Mouse (Mus musculus): ENCODE measurements around the gene Mmel1.

Gene Mmel1

GRCm38 (mm10) chr4:154941831-154942230 lies 72.4 kb downstream of the Mmel1 start:
- no peak for DNase-seq

GRCm38 (mm10) chr4:154942632-154943322 lies 73.4 kb downstream of the Mmel1 start:
- no peak for DNase-seq

DNA sequence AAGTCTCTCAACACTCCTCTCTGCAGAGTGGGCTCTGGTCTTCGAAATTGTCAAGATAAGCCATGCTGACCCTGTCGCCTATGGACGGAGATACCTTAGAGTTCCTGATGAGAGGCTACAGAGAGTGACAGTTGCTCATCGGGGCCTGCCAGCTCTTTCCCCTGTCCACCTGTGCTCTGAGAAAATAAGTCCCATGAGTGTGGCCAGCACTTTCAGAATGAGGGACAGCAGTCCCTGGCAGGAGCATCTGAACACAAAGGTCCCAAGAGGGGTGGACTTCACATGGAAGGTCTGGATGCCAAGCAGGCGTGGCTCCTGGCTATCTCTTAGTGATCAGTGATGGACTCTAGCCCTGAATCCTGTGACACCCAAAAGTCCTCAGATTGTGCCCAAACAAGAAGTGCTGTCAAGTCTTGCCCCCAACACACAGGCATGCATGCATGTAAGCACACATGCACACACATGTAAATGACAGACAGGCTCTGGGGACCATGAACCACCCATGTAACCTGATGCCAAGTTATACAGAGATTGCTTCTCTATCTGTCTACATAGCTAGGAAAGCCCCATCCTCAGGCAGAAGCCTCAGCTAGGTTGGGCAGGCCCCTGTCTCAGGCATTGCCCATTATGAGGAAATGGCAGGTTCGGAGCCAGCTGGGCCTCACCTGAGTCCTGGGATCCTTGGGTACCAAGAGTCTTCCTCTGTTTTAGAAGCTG lies 74.1 kb downstream of the Mmel1 start:
- no peak for DNase-seq

- DNase-seq: peak; percentile 85 to 89
Observed at GRCm38 (mm10) chr4:154944121-154944590, 74.8 kb downstream of the Mmel1 start.
